Mouse (Mus musculus) liver, embryonic 12.5 days (tissue): ENCODE data around the gene Tmed8. TPM values are rescaled to one million over a fixed set of nuclear protein-coding genes. Genes with fewer than 3 reads are reported as not detected.

Experiments
- ATAC-seq: fragments of 200-750 bp; cut with Nextera tagmentation; 2 replicates; pipeline ENCODE4 v1.8.0; 2017; ENCODE audit warnings: moderate number of reproducible peaks, mild to moderate bottlenecking, moderate library complexity
- H3K27ac ChIP-seq: fragments of 300-500 bp; sonication (generic); 2 replicates; pipeline ENCODE4 v1.5.1; 2016; ENCODE audit warnings: mild to moderate bottlenecking
- H3K27me3 ChIP-seq: fragments of 300-500 bp; sonication (generic); replicated peaks from 2 replicates; pipeline ENCODE4 v1.6.1; 2016; ENCODE audit warnings: mild to moderate bottlenecking, moderate library complexity
- H3K36me3 ChIP-seq: fragments of 300-500 bp; sonication (generic); 2 replicates; pipeline ENCODE4 v1.6.1; 2016; ENCODE audit warnings: mild to moderate bottlenecking, moderate library complexity
- H3K4me1 ChIP-seq: fragments of 300-500 bp; sonication (generic); 2 replicates; pipeline ENCODE4 v1.6.1; 2016
- H3K4me2 ChIP-seq: fragments of 300-500 bp; sonication (generic); 2 replicates; pipeline ENCODE4 v1.6.1; 2016; ENCODE audit warnings: mild to moderate bottlenecking, moderate library complexity
- H3K4me3 ChIP-seq: fragments of 300-500 bp; sonication (generic); 2 replicates; pipeline ENCODE4 v1.5.1; 2016; ENCODE audit warnings: mild to moderate bottlenecking, moderate library complexity
- H3K9ac ChIP-seq: fragments of 300-500 bp; sonication (generic); 2 replicates; pipeline ENCODE4 v1.6.1; 2016; ENCODE audit warnings: mild to moderate bottlenecking, moderate library complexity
- H3K9me3 ChIP-seq: fragments of 300-500 bp; sonication (generic); replicated peaks from 2 replicates; pipeline ENCODE4 v1.6.1; 2016; ENCODE audit warnings: mild to moderate bottlenecking, moderate library complexity
- WGBS: fragments of 180-500 bp; shearing (Covaris S2); methylation state at CpG from one replicate; pipeline ENCODE4 v1.1.7; 2016; ENCODE audit not compliant: insufficient replicate concordance; 5-methylcytosine and 5-hydroxymethylcytosine counted together
- polyA plus RNA-seq: library from polyadenylated mRNA; unstranded; fragments of >200 nt; fragmentation: Nextera tagmentation; extraction: Ambion mirVana; gene quantifications from 2 replicates; pipeline ENCODE4 v1.2.1, GENCODE M21; 2016

The Tmed8 gene
- polyA plus RNA-seq, 1 experiment from 2014 or later, result 1.4 TPM

- Histone ChIP-seq H3K4me2 (no peak overlapping the region), H3K4me1 (peaks cover 23% of the 10 kb centered on the region; the same call in 1 of the 2 replicates), H3K9ac (no peak overlapping the region), H3K9me3 (no peaks in the 10 kb centered on the region), H3K27ac (no peak overlapping the region), H3K36me3 (no peaks in the 10 kb centered on the region), H3K4me3 (no peak overlapping the region), H3K27me3 (peaks cover 30% of the 10 kb centered on the region)
- 42% methylated on average over 5 of the region's 5 CpGs for WGBS
- no peak for ATAC-seq
Observed at GRCm38 (mm10) chr12:87201694-87202093, 1.4 kb upstream of the Tmed8 start.

GRCm38 (mm10) chr12:87199206-87199972 is 865 bp downstream of the Tmed8 start, which contains the start of gene Samd15:
Samd15 (plus strand) TSS chr12:87199723.
- peaks cover 23% of the 10 kb centered on the region; the same call in 1 of the 2 replicates for H3K4me1 ChIP-seq
- H3K36me3 ChIP-seq, result no peaks in the 10 kb centered on the region
- H3K4me2 ChIP-seq, result peak within 1 kb of the TSS; percentile 98
- H3K9me3 ChIP-seq, result no peaks in the 10 kb centered on the region
- WGBS, result 3% methylated on average over 38 of the region's 38 CpGs
- peak; percentile 53 for ATAC-seq
- H3K9ac ChIP-seq, result peak within 1 kb of the TSS; percentile 79
- H3K27me3 ChIP-seq, result peaks cover 30% of the 10 kb centered on the region
- H3K27ac ChIP-seq, result no peak within 1 kb of the TSS
- peak within 1 kb of the TSS; percentile 79 for H3K4me3 ChIP-seq

GRCm38 (mm10) chr12:87198792-87199191 is 1.5 kb downstream of the Tmed8 start:
- Histone ChIP-seq H3K27ac (no peak overlapping the region), H3K9ac (no peak overlapping the region), H3K4me2 (peak overlapping the region; percentile 98), H3K36me3 (no peaks in the 10 kb centered on the region), H3K4me1 (peaks cover 23% of the 10 kb centered on the region; the same call in 1 of the 2 replicates), H3K27me3 (peaks cover 30% of the 10 kb centered on the region), H3K9me3 (no peaks in the 10 kb centered on the region), H3K4me3 (no peak overlapping the region)
- no peak for ATAC-seq
- WGBS, result 70% methylated on average over 6 of the region's 6 CpGs

GRCm38 (mm10) chr12:87196310-87196709 is 3.9 kb downstream of the Tmed8 start:
- H3K36me3 ChIP-seq, result no peaks in the 10 kb centered on the region
- H3K9ac ChIP-seq, result no peak overlapping the region
- peaks cover 23% of the 10 kb centered on the region; the same call in 1 of the 2 replicates for H3K4me1 ChIP-seq
- no peaks in the 10 kb centered on the region for H3K9me3 ChIP-seq
- no peak for ATAC-seq
- H3K4me3 ChIP-seq, result no peak overlapping the region
- no peak overlapping the region for H3K4me2 ChIP-seq
- peaks cover 25% of the 10 kb centered on the region for H3K27me3 ChIP-seq
- H3K27ac ChIP-seq, result no peak overlapping the region

- no peak overlapping the region for H3K4me3 ChIP-seq
- H3K36me3 ChIP-seq, result no peaks in the 10 kb centered on the region
- no peak overlapping the region for H3K27ac ChIP-seq
- peaks cover 13% of the 10 kb centered on the region for H3K27me3 ChIP-seq
- H3K4me2 ChIP-seq, result no peak overlapping the region
- H3K4me1 ChIP-seq, result peaks cover 19% of the 10 kb centered on the region; the same call in 1 of the 2 replicates
- 49% methylated on average over 1 of the region's 1 CpGs for WGBS
- H3K9ac ChIP-seq, result no peak overlapping the region
- no peak for ATAC-seq
- no peaks in the 10 kb centered on the region for H3K9me3 ChIP-seq
Observed at GRCm38 (mm10) chr12:87195069-87195468, 5.2 kb downstream of the Tmed8 start.

GRCm38 (mm10) chr12:87193008-87193407 is 7.2 kb downstream of the Tmed8 start:
- Histone ChIP-seq H3K27me3 (no peaks in the 10 kb centered on the region), H3K4me2 (no peak overlapping the region), H3K9ac (no peak overlapping the region), H3K4me3 (no peak overlapping the region), H3K4me1 (peaks cover 4% of the 10 kb centered on the region; the same call in 1 of the 2 replicates), H3K36me3 (no peaks in the 10 kb centered on the region), H3K27ac (no peak overlapping the region), H3K9me3 (no peaks in the 10 kb centered on the region)
- 56% methylated on average over 3 of the region's 3 CpGs for WGBS
- ATAC-seq, result no peak

GRCm38 (mm10) chr12:87177631-87178030 is 22.6 kb downstream of the Tmed8 start:
- 87% methylated on average over 4 of the region's 4 CpGs for WGBS

GRCm38 (mm10) chr12:87175194-87175946 is 24.9 kb downstream of the Tmed8 start:
- 55% methylated on average over 4 of the region's 4 CpGs for WGBS
- ATAC-seq, result no peak
- no peaks in the 10 kb centered on the region for H3K4me1 ChIP-seq

More at GRCm38 (mm10) chr12:87177631-87178030, 22.6 kb downstream of the Tmed8 start:
- Histone ChIP-seq H3K27me3 (no peaks in the 10 kb centered on the region), H3K9ac (no peak overlapping the region), H3K36me3 (peaks cover 3% of the 10 kb centered on the region; the same call in 1 of the 2 replicates), H3K9me3 (no peaks in the 10 kb centered on the region), H3K4me2 (no peak overlapping the region), H3K4me3 (no peak overlapping the region), H3K27ac (no peak overlapping the region), H3K4me1 (no peaks in the 10 kb centered on the region)
- no peak for ATAC-seq

GRCm38 (mm10) chr12:87160815-87161214 is 39.4 kb downstream of the Tmed8 start:
- Histone ChIP-seq H3K9ac (no peak overlapping the region), H3K36me3 (peaks cover 51% of the 10 kb centered on the region), H3K27me3 (no peaks in the 10 kb centered on the region), H3K4me2 (peak overlapping the region; percentile 21), H3K4me1 (peaks cover 46% of the 10 kb centered on the region), H3K9me3 (no peaks in the 10 kb centered on the region), H3K4me3 (no peak overlapping the region), H3K27ac (peak overlapping the region; percentile 82)
- ATAC-seq, result peak; percentile 77
- WGBS, result 26% methylated on average over 5 of the region's 5 CpGs

More at GRCm38 (mm10) chr12:87175194-87175946, 24.9 kb downstream of the Tmed8 start:
- Histone ChIP-seq H3K4me2 (no peak overlapping the region), H3K27ac (no peak overlapping the region), H3K4me3 (no peak overlapping the region), H3K36me3 (peaks cover 17% of the 10 kb centered on the region), H3K9ac (no peak overlapping the region), H3K27me3 (no peaks in the 10 kb centered on the region), H3K9me3 (no peaks in the 10 kb centered on the region)

GRCm38 (mm10) chr12:87160310-87160709 is 39.9 kb downstream of the Tmed8 start:
- H3K36me3 ChIP-seq, result peaks cover 56% of the 10 kb centered on the region
- no peak overlapping the region for H3K4me3 ChIP-seq
- no peak overlapping the region for H3K9ac ChIP-seq
- H3K27me3 ChIP-seq, result no peaks in the 10 kb centered on the region
- 0 out of 2 replicates have a peak, but pooled peaks have one; percentile 22 for ATAC-seq
- WGBS, result 48% methylated on average over 1 of the region's 1 CpGs
- no peaks in the 10 kb centered on the region for H3K9me3 ChIP-seq
- peak overlapping the region; percentile 30; the same call in 1 of the 2 replicates for H3K27ac ChIP-seq
- peaks cover 46% of the 10 kb centered on the region for H3K4me1 ChIP-seq
- H3K4me2 ChIP-seq, result no peak overlapping the region

- Histone ChIP-seq H3K27me3 (no peaks in the 10 kb centered on the region), H3K4me2 (peak overlapping the region; percentile 22), H3K9ac (no peak overlapping the region), H3K36me3 (peaks cover 44% of the 10 kb centered on the region), H3K4me3 (peak overlapping the region; percentile 19), H3K27ac (peak overlapping the region; percentile 72), H3K9me3 (0 out of 2 replicates have a peak, but pooled peaks cover 4% of the 10 kb centered on the region), H3K4me1 (peaks cover 36% of the 10 kb centered on the region)
- 65% methylated on average over 7 of the region's 7 CpGs for WGBS
- ATAC-seq, result 0 out of 2 replicates have a peak, but pooled peaks have one; percentile 22
Observed at GRCm38 (mm10) chr12:87158099-87158498, 42.2 kb downstream of the Tmed8 start.

- Histone ChIP-seq H3K4me2 (peak overlapping the region; percentile 22; the same call in 1 of the 2 replicates), H3K9ac (no peak overlapping the region), H3K4me1 (peaks cover 28% of the 10 kb centered on the region), H3K36me3 (peaks cover 43% of the 10 kb centered on the region), H3K27me3 (no peaks in the 10 kb centered on the region), H3K9me3 (peaks cover 9% of the 10 kb centered on the region), H3K4me3 (peak overlapping the region; percentile 19), H3K27ac (peak overlapping the region; percentile 72)
- peak; percentile 40; the same call in 1 of the 2 replicates for ATAC-seq
- whole genome bisulfite sequencing, result 49% methylated on average over 4 of the region's 4 CpGs
Observed at GRCm38 (mm10) chr12:87157361-87157760, 42.9 kb downstream of the Tmed8 start.
